Mouse (Mus musculus): ENCODE data around the gene Lhfpl4. TPM values are rescaled to one million over a fixed set of nuclear protein-coding genes. Genes with fewer than 3 reads are reported as not detected.

Gene Lhfpl4
- polyA plus RNA-seq, 1 experiment from 2014 or later: 1.2 TPM

Other genes with a start within 250 kb of the Lhfpl4 start
- 8.4 and 8.9 TPM in 2 replicates for gene Srgap3, start 248.1 kb downstream of the Lhfpl4 start, polyA plus RNA-seq (2014; fragmentation: Nextera tagmentation; extraction: Ambion mirVana)
- 36.1 and 38.9 TPM in 2 replicates for gene Thumpd3, start 149.2 kb downstream of the Lhfpl4 start, polyA plus RNA-seq (2014; fragmentation: Nextera tagmentation; extraction: Ambion mirVana)
- 81.5 and 89.9 TPM in 2 replicates for gene Setd5, start 118.0 kb downstream of the Lhfpl4 start, polyA plus RNA-seq (2014; fragmentation: Nextera tagmentation; extraction: Ambion mirVana)
- 31.6 and 33.3 TPM in 2 replicates for gene Mtmr14, start 42.5 kb upstream of the Lhfpl4 start, polyA plus RNA-seq (2014; fragmentation: Nextera tagmentation; extraction: Ambion mirVana)
- gene Cpne9, start 86.9 kb upstream of the Lhfpl4 start, polyA plus RNA-seq (2014; fragmentation: Nextera tagmentation; extraction: Ambion mirVana): 0.13 and 0.29 TPM in 2 replicates
- 20.0 and 21.8 TPM in 2 replicates for gene Brpf1, start 111.8 kb upstream of the Lhfpl4 start, polyA plus RNA-seq (2014; fragmentation: Nextera tagmentation; extraction: Ambion mirVana)
- gene Ogg1, start 131.6 kb upstream of the Lhfpl4 start, polyA plus RNA-seq (2014; fragmentation: Nextera tagmentation; extraction: Ambion mirVana): 9.9 and 11.2 TPM in 2 replicates
- 103 and 109 TPM in 2 replicates for gene Camk1, start 148.6 kb upstream of the Lhfpl4 start, polyA plus RNA-seq (2014; fragmentation: Nextera tagmentation; extraction: Ambion mirVana)
- gene Tada3, start 182.5 kb upstream of the Lhfpl4 start, polyA plus RNA-seq (2014; fragmentation: Nextera tagmentation; extraction: Ambion mirVana): 44.6 and 45.7 TPM in 2 replicates
- 214 and 232 TPM in 2 replicates for gene Arpc4, start 182.7 kb upstream of the Lhfpl4 start, polyA plus RNA-seq (2014; fragmentation: Nextera tagmentation; extraction: Ambion mirVana)
- gene Ttll3, start 193.9 kb upstream of the Lhfpl4 start, polyA plus RNA-seq (2014; fragmentation: Nextera tagmentation; extraction: Ambion mirVana): 3.3 and 5.4 TPM in 2 replicates
- gene Rpusd3, start 224.0 kb upstream of the Lhfpl4 start, polyA plus RNA-seq (2014; fragmentation: Nextera tagmentation; extraction: Ambion mirVana): 16.3 and 23.4 TPM in 2 replicates
- gene Cidec, start 240.4 kb upstream of the Lhfpl4 start, polyA plus RNA-seq (2014; fragmentation: Nextera tagmentation; extraction: Ambion mirVana): 0.47 and 3.3 TPM in 2 replicates
- gene Jagn1, start 247.2 kb upstream of the Lhfpl4 start, polyA plus RNA-seq (2014; fragmentation: Nextera tagmentation; extraction: Ambion mirVana): 72.5 and 75.9 TPM in 2 replicates

Data from embryonic facial prominence, embryonic 14.5 days (tissue).